Mouse (Mus musculus) left cerebral cortex, adult 8-10 months (tissue): ENCODE data around the gene Igf1r. TPM values are rescaled to one million over a fixed set of nuclear protein-coding genes. Genes with fewer than 3 reads are reported as not detected.
"Not testable (repeated sequence)": the region's sequence is repeated elsewhere in the genome, so short reads cannot be mapped to it uniquely, and the experiment has no call there.

Experiments used
- DNase-seq, 2 experiments: peaks; one replicate each; pipeline ENCODE4 v3.0.0; 2022; ENCODE audit warnings: low spot score in 2 of 2
- total RNA-seq, 4 experiments: library from RNA; stranded (reverse); gene quantifications; 2 replicates each; pipeline ENCODE4 v1.2.4; 2022

The Igf1r gene
- total RNA-seq, 4 experiments from 2014 or later: 43.3 to 49.3 (median 44.0) TPM

DNA sequence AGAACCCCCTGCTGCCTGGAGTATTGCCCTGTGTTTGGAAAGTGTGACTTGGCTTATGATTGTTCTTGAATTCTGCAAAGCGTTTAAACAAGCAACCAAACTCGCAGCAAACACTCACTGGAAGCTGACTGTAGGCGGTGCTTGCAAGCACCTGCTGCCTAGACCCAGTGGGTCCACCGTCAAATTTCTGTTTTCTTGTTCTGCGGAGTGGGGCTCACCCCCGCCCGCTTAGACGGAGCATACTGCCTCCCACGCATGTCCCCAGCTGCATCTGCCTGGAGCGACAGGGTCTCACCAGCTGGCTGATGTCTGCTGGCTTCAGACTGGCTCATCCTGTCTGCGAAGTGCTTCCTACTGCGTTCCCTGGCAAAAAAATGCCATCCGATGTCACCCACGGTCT, 311.9 kb downstream of the Igf1r start:
- peak; percentile 54 to 87 for DNase-seq

GRCm38 (mm10) chr7:68265391-68265790, 312.8 kb downstream of the Igf1r start:
- no peak for DNase-seq

GRCm38 (mm10) chr7:68266691-68267090, 314.1 kb downstream of the Igf1r start:
- DNase-seq: no peak

DNA sequence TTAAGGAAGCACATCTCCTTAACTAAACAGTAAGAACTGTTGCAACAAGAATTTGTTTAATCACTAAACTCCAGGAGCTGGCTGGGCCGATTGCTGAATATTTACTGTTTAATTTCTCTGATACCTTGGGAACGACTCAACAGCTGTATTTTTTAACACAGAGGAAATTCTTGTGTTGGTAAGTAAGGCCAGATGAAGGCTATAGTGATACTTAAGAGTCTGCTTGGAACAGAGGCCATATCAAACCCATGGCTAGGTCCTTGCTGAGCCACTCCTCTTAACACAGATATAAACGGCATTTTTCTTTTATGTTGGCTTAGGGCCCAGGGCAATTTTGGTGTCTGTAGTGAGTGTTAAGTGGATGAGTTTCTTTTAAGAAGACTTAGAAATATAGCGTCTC, 317.9 kb downstream of the Igf1r start:
- DNase-seq: no peak

DNA sequence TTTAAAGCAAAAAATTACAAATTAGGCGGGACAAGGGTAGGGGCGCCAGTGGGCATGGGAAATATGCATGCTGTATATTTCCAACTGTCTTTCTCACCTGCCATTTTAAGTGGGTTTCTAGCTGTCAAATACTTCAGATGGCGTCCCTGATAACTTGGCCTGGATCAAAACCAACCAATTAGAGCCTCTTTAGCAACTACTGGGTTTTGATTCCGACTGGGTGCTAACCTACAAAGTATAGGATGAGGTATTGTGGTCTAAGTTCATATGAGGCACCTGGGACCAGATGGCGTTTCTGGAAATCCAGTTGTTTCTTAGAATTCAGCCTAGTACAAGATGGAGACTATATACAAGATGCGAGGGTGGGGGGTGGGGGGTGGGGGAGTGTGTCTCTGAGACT, 319.2 kb downstream of the Igf1r start:
- no peak for DNase-seq

- no peak for DNase-seq
Measured at GRCm38 (mm10) chr7:68272607-68273006, 320.0 kb downstream of the Igf1r start.

DNA sequence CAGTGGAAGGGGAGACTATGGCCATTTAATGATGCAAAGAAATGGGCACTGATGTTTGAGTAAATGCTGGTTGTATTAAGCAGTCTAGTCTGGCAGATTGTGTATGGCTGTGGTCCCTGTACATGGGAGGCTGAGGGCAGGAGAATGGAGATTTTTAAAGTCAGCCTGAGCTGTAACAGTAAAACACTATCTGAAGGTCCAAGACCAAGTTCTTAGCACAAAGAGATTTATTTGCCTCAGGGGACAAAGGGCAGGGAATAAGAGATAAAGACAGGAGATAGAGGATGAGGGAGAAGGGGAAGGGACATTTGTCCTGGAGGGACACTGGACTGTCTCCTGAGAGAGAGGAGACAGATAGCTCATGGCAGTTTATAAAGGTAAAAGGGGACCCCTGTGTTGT, 320.9 kb downstream of the Igf1r start, which contains the start of gene Fam169b:
Gene Fam169b (plus strand): TSS at position 325 of the 400 bp plus-strand sequence.
- DNase-seq: no peak

DNA sequence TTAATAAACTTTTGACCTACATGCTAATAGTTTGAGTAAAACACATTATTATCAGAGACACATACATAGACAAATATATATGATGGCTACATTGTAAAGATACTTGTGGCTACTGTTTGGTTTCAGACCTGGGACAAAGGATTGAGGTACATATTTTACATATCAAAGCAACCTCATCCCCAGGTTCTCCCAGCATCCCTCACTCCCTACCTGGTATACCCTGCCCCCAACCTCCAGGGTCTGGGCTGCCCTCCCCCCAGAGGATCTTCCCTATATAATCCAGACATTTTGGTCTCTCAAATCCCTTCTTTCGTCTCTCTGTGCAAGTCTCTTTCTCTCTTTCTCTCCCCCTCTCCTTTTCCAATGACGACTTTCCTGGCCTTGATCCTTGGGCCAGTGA, 321.6 kb downstream of the Igf1r start:
- DNase-seq: no peak

DNA sequence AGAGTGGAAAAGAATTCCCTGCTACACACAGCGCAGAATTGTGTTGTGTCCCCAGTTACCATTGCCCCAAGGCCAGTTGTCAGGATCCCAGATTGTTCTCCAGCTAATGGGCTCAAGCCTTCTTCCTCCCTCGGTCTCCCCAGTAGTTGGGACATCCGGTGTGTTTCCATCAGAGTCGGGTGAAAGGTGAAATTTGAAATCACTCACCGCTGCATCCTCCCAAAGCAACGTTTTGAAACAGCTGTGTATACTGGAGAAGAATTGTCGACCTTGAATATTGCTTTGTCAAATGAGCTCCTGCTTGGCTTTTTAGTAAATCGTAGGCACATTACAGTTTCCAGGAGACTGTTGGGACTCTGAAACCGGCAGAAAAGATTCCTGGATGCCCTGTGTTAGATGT, 322.3 kb downstream of the Igf1r start:
- no peak for DNase-seq

DNA sequence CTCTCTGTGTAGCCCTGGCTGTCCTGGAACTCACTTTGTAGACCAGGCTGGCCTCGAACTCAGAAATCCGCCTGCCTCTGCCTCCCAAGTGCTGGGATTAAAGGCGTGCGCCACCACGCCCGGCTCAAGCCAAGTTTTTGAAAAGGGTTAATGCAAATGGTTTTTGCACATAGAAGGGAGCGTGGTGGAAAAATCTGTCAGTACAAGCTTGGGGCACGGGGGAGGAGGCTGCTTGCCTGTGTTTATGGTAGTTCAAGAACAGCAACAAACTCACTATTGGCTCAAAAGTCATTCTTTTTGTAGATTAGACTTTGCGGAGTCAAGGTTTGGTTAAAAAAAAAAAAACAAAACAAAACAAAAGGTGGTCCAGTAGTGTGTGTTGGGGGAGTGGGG, 322.8 kb downstream of the Igf1r start:
- not testable (repeated sequence) for DNase-seq

- no peak for DNase-seq
Measured at GRCm38 (mm10) chr7:68275838-68276731, 323.5 kb downstream of the Igf1r start.

DNA sequence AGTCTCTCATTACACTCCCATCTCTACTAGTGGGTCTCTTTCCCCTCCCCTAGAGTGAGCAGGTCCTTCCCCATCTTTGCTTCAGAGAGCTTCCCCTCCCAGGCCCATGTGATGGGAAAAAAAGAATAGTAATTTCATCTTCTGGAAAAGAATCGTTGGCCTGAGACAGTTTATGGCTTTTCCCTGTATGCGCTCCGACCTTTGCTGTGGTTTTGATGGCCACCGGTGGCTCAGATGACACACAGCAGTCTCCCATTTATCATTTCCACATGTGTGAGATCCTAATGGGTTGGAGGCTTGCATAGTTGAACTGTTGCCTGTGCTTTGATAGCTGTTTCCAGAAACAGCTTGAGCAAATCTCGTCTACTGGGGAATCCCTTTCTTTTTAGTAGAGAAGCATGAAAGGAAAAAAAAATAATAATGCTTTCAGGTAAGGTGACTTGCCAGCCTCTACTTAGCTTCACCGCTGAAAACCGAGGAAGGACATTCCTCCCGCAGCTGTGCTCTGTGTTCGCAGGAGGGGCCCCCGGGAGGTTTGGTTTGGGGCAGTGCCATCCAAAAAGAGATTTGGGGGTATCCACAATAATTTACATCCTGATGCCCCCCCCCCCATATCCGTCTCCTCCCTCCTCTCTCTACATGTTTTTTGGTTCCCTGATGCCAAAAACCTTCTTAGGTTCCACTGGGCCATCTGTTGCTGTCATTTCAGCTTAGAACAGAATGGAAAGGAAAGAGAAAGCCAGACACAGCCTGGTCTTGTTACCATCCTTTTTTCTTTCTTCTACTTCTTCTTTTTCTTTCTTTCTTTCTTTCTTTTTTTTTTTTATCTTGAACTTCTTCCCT, 324.6 kb downstream of the Igf1r start:
- no peak for DNase-seq

DNA sequence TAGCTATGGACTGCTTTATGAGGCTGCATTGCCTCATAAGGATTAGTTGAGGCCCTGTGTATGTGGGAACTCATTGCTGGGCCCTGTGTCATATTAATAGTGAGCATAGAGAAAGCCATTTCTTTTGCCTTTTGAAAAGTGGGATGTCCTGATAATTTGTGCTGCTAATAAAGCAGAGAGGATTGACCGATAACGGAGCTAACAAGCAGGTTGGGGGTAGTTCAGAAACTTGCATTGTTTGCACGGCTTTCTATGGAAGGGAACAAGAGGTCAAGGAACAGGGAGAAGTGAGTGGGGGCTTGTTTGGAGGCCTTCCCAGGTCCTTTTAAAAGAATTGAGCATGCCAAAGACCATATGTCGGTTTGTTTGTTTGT, 325.3 kb downstream of the Igf1r start:
- no peak for DNase-seq

- DNase-seq: no peak
Measured at GRCm38 (mm10) chr7:68278385-68278784, 325.8 kb downstream of the Igf1r start.

GRCm38 (mm10) chr7:68278908-68279307, 326.3 kb downstream of the Igf1r start:
- DNase-seq: no peak

- DNase-seq: no peak
Measured at GRCm38 (mm10) chr7:68279481-68279880, 326.9 kb downstream of the Igf1r start.

GRCm38 (mm10) chr7:68280352-68280869, 327.8 kb downstream of the Igf1r start:
- peak in 1 of 2 experiments; percentile 24 for DNase-seq

DNA sequence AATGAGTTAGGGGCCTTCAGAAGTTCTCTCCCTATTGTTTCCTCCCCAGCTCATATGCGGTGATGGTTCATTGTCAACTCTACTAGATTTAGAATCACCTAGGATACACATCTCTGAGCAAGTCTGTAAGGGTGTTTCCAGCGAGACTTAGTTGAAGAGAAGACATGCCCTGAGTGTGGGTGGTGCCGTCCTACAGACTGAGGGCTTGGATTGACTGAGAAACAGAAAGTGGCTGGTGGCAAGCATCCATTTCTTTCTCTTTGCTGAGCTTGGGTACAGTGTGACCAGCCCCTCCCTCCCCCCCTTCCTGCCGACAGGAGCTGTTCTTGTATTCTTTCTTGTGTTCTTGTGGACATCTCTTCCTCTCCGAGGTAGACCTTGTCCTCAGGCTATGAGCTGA, 328.7 kb downstream of the Igf1r start:
- no peak for DNase-seq

DNA sequence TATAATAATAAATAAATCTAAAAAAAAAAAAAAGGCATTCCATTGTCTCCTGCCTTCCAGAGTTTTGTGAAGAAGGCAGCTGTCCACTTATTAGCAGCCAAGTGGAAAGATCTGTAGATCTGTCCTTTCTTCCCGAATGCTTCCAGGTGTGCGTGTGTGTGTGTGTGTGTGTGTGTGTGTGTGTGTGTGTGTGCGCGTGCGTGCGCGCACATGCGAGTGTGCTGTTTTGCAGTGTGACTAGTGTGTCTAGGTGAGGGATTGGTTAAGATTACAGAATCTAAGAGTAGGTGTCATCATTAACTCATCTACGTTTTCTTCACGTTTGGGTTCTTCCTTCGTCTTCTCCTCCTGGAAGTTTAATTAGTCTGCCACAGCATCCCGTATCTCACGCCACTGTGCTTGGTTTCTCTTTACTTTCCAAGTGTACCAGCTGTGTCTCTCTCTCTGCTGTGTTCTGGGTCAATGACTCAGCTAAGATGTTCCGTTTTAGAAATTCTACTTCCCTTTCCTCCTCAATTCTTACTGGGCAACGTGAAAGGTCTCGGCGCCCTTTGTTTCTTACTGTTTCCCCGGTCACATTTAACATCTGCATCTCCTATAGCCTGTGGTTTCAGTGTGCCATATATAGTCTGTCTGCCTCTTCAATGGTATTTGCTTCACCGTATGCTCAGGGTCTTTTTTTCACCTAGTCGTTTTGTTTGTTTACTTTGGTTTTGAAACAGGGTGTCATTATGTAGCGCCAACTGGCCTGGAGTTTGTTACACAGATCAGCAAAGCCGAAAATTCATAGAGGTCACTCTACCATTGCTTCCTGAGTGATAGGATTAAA, 329.9 kb downstream of the Igf1r start:
- no peak for DNase-seq

DNA sequence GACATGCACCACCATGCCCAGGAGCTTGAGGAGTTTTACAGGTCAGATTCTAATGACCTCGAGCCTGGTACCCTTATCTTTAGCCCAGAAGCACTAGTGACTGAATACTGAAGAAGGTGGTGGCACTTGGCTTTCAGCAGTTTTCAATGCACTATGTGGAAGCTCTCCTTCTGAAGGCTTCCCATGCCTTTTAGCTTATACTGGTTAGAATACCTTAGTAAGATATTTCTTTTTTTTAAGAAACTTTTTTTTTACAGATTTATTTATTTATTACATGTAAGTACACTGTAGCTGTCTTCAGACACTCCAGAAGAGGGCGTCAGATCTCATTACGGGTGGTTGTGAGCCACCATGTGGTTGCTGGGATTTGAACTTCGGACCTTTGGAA, 330.5 kb downstream of the Igf1r start:
- not testable (repeated sequence) for DNase-seq
